Mouse (Mus musculus) lung, embryonic 16.5 days (tissue): ENCODE results near the gene Exosc2. TPM values are rescaled to one million over a fixed set of nuclear protein-coding genes. Genes with fewer than 3 reads are reported as not detected.

Experiments
- ATAC-seq: fragments of 200-750 bp; cut with Nextera tagmentation; 2 replicates; pipeline ENCODE4 v1.8.0; 2017; ENCODE audit warnings: low read depth, mild to moderate bottlenecking, moderate library complexity
- H3K27ac ChIP-seq: fragments of 300-500 bp; sonication (generic); 2 replicates; pipeline ENCODE4 v1.5.1; 2014; ENCODE audit warnings: mild to moderate bottlenecking, control low read depth, low read length
- H3K27me3 ChIP-seq: fragments of 300-500 bp; sonication (generic); 2 replicates; pipeline ENCODE4 v1.6.1; 2014; ENCODE audit warnings: low read depth, low read length, mixed read lengths; ENCODE audit not compliant: control insufficient read depth, insufficient read depth
- H3K36me3 ChIP-seq: fragments of 300-500 bp; sonication (generic); 2 replicates; pipeline ENCODE4 v1.6.1; 2014; ENCODE audit warnings: low read length; ENCODE audit not compliant: control insufficient read depth, insufficient read depth
- H3K4me1 ChIP-seq: fragments of 300-500 bp; sonication (generic); replicated peaks from 2 replicates; pipeline ENCODE4 v1.6.1; 2014; ENCODE audit warnings: low read length, mixed read lengths; ENCODE audit not compliant: control insufficient read depth, insufficient read depth
- H3K4me2 ChIP-seq: fragments of 300-500 bp; sonication (generic); 2 replicates; pipeline ENCODE4 v1.6.1; 2014; ENCODE audit warnings: low read depth, low read length, control low read depth
- H3K4me3 ChIP-seq: fragments of 300-500 bp; sonication (generic); 2 replicates; pipeline ENCODE4 v1.5.1; 2014; ENCODE audit warnings: mild to moderate bottlenecking, low read length, control low read depth
- H3K9ac ChIP-seq: fragments of 300-500 bp; sonication (generic); 2 replicates; pipeline ENCODE4 v1.6.1; 2014; ENCODE audit warnings: low read length, control low read depth
- H3K9me3 ChIP-seq: fragments of 300-500 bp; sonication (generic); 2 replicates; pipeline ENCODE4 v1.6.1; 2016; ENCODE audit warnings: low read length; ENCODE audit not compliant: control insufficient read depth
- WGBS: fragments of 180-500 bp; shearing (Covaris S2); extraction: QIAGEN DNeasy Blood & Tissue Kit; methylation state at CpG from one replicate; pipeline ENCODE4 v1.1.7; 2014; 5-methylcytosine and 5-hydroxymethylcytosine counted together
- polyA plus RNA-seq: library from polyadenylated mRNA; unstranded; fragments of >200 nt; fragmentation: Nextera tagmentation; extraction: Ambion mirVana; gene quantifications from 2 replicates; pipeline ENCODE4 v1.2.1, GENCODE M21; 2015

Exosc2 gene
- polyA plus RNA-seq, 1 experiment from 2014 or later, result 55.1 TPM

- H3K4me2 ChIP-seq, result no peak overlapping the region
- H3K4me3 ChIP-seq, result no peak overlapping the region
- under 1% methylated on average over 13 of the region's 13 CpGs for WGBS
- H3K9me3 ChIP-seq, result no peaks in the 10 kb centered on the region
- H3K36me3 ChIP-seq, result no peaks in the 10 kb centered on the region
- no peak for ATAC-seq
- peaks cover 16% of the 10 kb centered on the region for H3K4me1 ChIP-seq
- H3K9ac ChIP-seq, result no peak overlapping the region
- H3K27ac ChIP-seq, result no peak overlapping the region
- peaks cover 96% of the 10 kb centered on the region for H3K27me3 ChIP-seq
These were observed 31.1 kb upstream of the Exosc2 start for GRCm38 (mm10) chr2:31639466-31639760.

GRCm38 (mm10) chr2:31639901-31640608 lies 30.5 kb upstream of the Exosc2 start, which contains the start of gene Prdm12:
TSS of gene Prdm12 (plus strand) at chr2:31640037.
- 3% methylated on average over 41 of the region's 41 CpGs for WGBS
- H3K4me3 ChIP-seq, result peak within 1 kb of the TSS; percentile 6; the same call in 1 of the 2 replicates
- no peaks in the 10 kb centered on the region for H3K36me3 ChIP-seq
- peaks cover 16% of the 10 kb centered on the region for H3K4me1 ChIP-seq
- H3K4me2 ChIP-seq, result no peak within 1 kb of the TSS
- ATAC-seq, result no peak
- peaks cover 95% of the 10 kb centered on the region for H3K27me3 ChIP-seq
- no peak within 1 kb of the TSS for H3K9ac ChIP-seq
- H3K27ac ChIP-seq, result no peak within 1 kb of the TSS
- no peaks in the 10 kb centered on the region for H3K9me3 ChIP-seq

- no peak overlapping the region for H3K27ac ChIP-seq
- no peak overlapping the region for H3K4me2 ChIP-seq
- H3K4me3 ChIP-seq, result peak overlapping the region; percentile 6; the same call in 1 of the 2 replicates
- peaks cover 14% of the 10 kb centered on the region for H3K4me1 ChIP-seq
- H3K27me3 ChIP-seq, result peaks cover 93% of the 10 kb centered on the region
- H3K9ac ChIP-seq, result no peak overlapping the region
- no peaks in the 10 kb centered on the region for H3K9me3 ChIP-seq
- no peaks in the 10 kb centered on the region for H3K36me3 ChIP-seq
- ATAC-seq, result no peak
- 1% methylated on average over 48 of the region's 48 CpGs for WGBS
These were observed 29.7 kb upstream of the Exosc2 start for GRCm38 (mm10) chr2:31640609-31641507.

GRCm38 (mm10) chr2:31641508-31641830 lies 29.0 kb upstream of the Exosc2 start:
- no peak overlapping the region for H3K4me2 ChIP-seq
- ATAC-seq, result no peak
- no peak overlapping the region for H3K9ac ChIP-seq
- WGBS, result 2% methylated on average over 11 of the region's 11 CpGs
- no peaks in the 10 kb centered on the region for H3K36me3 ChIP-seq
- H3K27ac ChIP-seq, result no peak overlapping the region
- peaks cover 93% of the 10 kb centered on the region for H3K27me3 ChIP-seq
- H3K4me1 ChIP-seq, result peaks cover 9% of the 10 kb centered on the region
- no peaks in the 10 kb centered on the region for H3K9me3 ChIP-seq
- H3K4me3 ChIP-seq, result no peak overlapping the region

- ATAC-seq, result no peak
- H3K4me3 ChIP-seq, result no peak overlapping the region
- no peak overlapping the region for H3K9ac ChIP-seq
- WGBS, result 6% methylated on average over 18 of the region's 18 CpGs
- H3K4me1 ChIP-seq, result peaks cover 4% of the 10 kb centered on the region; the same call in 1 of the 2 replicates
- H3K36me3 ChIP-seq, result no peaks in the 10 kb centered on the region
- H3K4me2 ChIP-seq, result no peak overlapping the region
- peaks cover 93% of the 10 kb centered on the region for H3K27me3 ChIP-seq
- H3K27ac ChIP-seq, result no peak overlapping the region
- no peaks in the 10 kb centered on the region for H3K9me3 ChIP-seq
These were observed 28.6 kb upstream of the Exosc2 start for GRCm38 (mm10) chr2:31641929-31642328.

GRCm38 (mm10) chr2:31653971-31654853 lies 16.3 kb upstream of the Exosc2 start:
- Histone ChIP-seq H3K36me3 (no peaks in the 10 kb centered on the region), H3K27ac (no peak overlapping the region), H3K4me1 (peaks cover 8% of the 10 kb centered on the region), H3K9me3 (peaks cover 4% of the 10 kb centered on the region), H3K4me3 (peak overlapping the region; percentile 57), H3K4me2 (peak overlapping the region; percentile 90), H3K9ac (0 out of 2 replicates have a peak overlapping the region, but pooled peaks have one; percentile 24), H3K27me3 (peaks cover 66% of the 10 kb centered on the region)
- WGBS, result under 1% methylated on average over 109 of the region's 109 CpGs
- ATAC-seq, result peak; percentile 26; the same call in 1 of the 2 replicates

- H3K9ac ChIP-seq, result no peak overlapping the region
- ATAC-seq, result no peak
These were observed 15.5 kb upstream of the Exosc2 start for GRCm38 (mm10) chr2:31654854-31655559.

GRCm38 (mm10) chr2:31656374-31656773 lies 14.1 kb upstream of the Exosc2 start:
- peaks cover 50% of the 10 kb centered on the region for H3K27me3 ChIP-seq
- H3K9ac ChIP-seq, result no peak overlapping the region
- H3K4me2 ChIP-seq, result no peak overlapping the region
- no peak for ATAC-seq
- H3K4me3 ChIP-seq, result no peak overlapping the region
- H3K36me3 ChIP-seq, result no peaks in the 10 kb centered on the region
- WGBS, result 82% methylated on average over 7 of the region's 7 CpGs
- peaks cover 8% of the 10 kb centered on the region for H3K4me1 ChIP-seq
- H3K27ac ChIP-seq, result no peak overlapping the region
- peaks cover 4% of the 10 kb centered on the region for H3K9me3 ChIP-seq

More at GRCm38 (mm10) chr2:31654854-31655559, 15.5 kb upstream of the Exosc2 start:
- Histone ChIP-seq H3K4me1 (peaks cover 8% of the 10 kb centered on the region), H3K27ac (no peak overlapping the region), H3K4me2 (no peak overlapping the region; the same call in 1 of the 2 replicates), H3K4me3 (peak overlapping the region; percentile 57; the same call in 1 of the 2 replicates), H3K9me3 (peaks cover 4% of the 10 kb centered on the region), H3K36me3 (no peaks in the 10 kb centered on the region), H3K27me3 (peaks cover 62% of the 10 kb centered on the region)
- WGBS, result 5% methylated on average over 22 of the region's 22 CpGs
